In the genomic region with DNA sequence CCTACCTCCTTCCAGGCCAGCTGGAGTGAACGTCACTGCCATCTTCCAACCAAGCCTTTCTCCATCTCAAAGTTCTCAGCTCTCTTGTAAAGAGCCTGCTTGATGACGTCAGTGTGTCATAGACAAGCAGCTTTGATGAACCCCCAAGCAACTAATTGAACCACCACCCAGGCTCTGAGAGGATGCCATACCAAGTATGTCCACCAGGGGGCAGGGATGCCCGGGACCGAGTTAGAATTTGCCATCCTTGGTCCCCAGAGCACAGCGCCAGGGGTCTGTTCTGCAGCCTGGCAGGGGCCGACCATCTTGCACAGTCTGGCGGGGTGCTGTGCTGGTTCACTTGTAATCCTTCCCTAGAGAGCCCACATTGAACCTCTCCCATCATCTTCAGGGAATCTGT, we compare ENCODE assay signal across 9 mouse cellular contexts. TPM values are rescaled to one million over a fixed set of nuclear protein-coding genes. Genes with fewer than 3 reads are reported as not detected.
A peak's percentile ranks its signal among the peaks of the same experiment; 100 is the strongest.
DNase-seq lines count a peak whose midpoint lies in the region; ATAC-seq and TF ChIP-seq lines count a peak whose summit lies in the region.
"Had no signal": no experiment of that assay in that cellular context is flagged by ENCODE, and none has a peak within 500 bp of the region (broad histone marks: within the 10 kb centered on the region; RNA-seq: fewer than 3 reads in every experiment).

No protein-coding gene starts in this region.

- no peak overlapping the region for H3K9ac ChIP-seq in liver, embryonic 12.5 days
- no peak overlapping the region for H3K9ac ChIP-seq in heart, postnatal 0 days (replicated peaks; ENCODE audit: low read depth, low read length)
- H3K9ac ChIP-seq in limb, embryonic 14.5 days (ENCODE audit: low read depth, low read length, severe bottlenecking): no peak overlapping the region
- H3K9ac ChIP-seq in neural tube, embryonic 11.5 days (ENCODE audit: low read length): no peak overlapping the region
- H3K9ac ChIP-seq: neural tube, embryonic 12.5 days had no signal

- no peak for ATAC-seq in liver, embryonic 12.5 days
- ATAC-seq in heart, postnatal 0 days (ENCODE audit: insufficient read depth, low read depth): no peak
- no peak for ATAC-seq in limb, embryonic 14.5 days (ENCODE audit: low FRiP score, low read depth)
- no peak; the same call in 1 of the 2 replicates for ATAC-seq in neural tube, embryonic 11.5 days (ENCODE audit: insufficient read depth, low FRiP score, low TSS enrichment)

- TF ChIP-seq POLR2A in limb, embryonic 14.5 days (IDR thresholded peaks at IDR 0.05; ENCODE audit: borderline replicate concordance, extremely low read depth, insufficient read depth, insufficient read length): no peak

- no peaks in the 10 kb centered on the region for H3K9me3 ChIP-seq in liver, embryonic 12.5 days (replicated peaks)
- H3K9me3 ChIP-seq in heart, postnatal 0 days (replicated peaks; ENCODE audit: control insufficient read depth, low read length): no peaks in the 10 kb centered on the region
- no peaks in the 10 kb centered on the region for H3K9me3 ChIP-seq in limb, embryonic 14.5 days (ENCODE audit: control insufficient read depth, low read length)
- no peaks in the 10 kb centered on the region for H3K9me3 ChIP-seq in neural tube, embryonic 11.5 days (ENCODE audit: control insufficient read depth, low read length)
- H3K9me3 ChIP-seq: neural tube, embryonic 12.5 days had no signal

- 8% methylated on average over 7 of the region's 7 CpGs for WGBS in liver, embryonic 12.5 days (ENCODE audit: insufficient replicate concordance)
- 12% methylated on average over 7 of the region's 7 CpGs for WGBS in heart, postnatal 0 days
- WGBS in limb, embryonic 14.5 days: 9% methylated on average over 7 of the region's 7 CpGs
- 9% methylated on average over 7 of the region's 7 CpGs for WGBS in neural tube, embryonic 11.5 days

- TF ChIP-seq CTCF in heart, postnatal 0 days (IDR thresholded peaks at IDR 0.05; ENCODE audit: low read depth): peak; percentile 89

- no peaks in the 10 kb centered on the region for H3K36me3 ChIP-seq in liver, embryonic 12.5 days
- no peaks in the 10 kb centered on the region for H3K36me3 ChIP-seq in heart, postnatal 0 days (replicated peaks; ENCODE audit: control insufficient read depth, insufficient read depth, low read length)
- no peaks in the 10 kb centered on the region for H3K36me3 ChIP-seq in limb, embryonic 14.5 days (ENCODE audit: control insufficient read depth, insufficient read depth, low read length)
- no peaks in the 10 kb centered on the region for H3K36me3 ChIP-seq in neural tube, embryonic 11.5 days (ENCODE audit: control insufficient read depth, insufficient read depth, low read length)
- H3K36me3 ChIP-seq: neural tube, embryonic 12.5 days had no signal

- 0 out of 2 replicates have a peak, but pooled peaks cover 14% of the 10 kb centered on the region for H3K27me3 ChIP-seq in liver, embryonic 12.5 days (replicated peaks)
- H3K27me3 ChIP-seq in heart, postnatal 0 days (ENCODE audit: control insufficient read depth, insufficient read depth, low read length): 0 out of 2 replicates have a peak, but pooled peaks cover 2% of the 10 kb centered on the region
- no peaks in the 10 kb centered on the region for H3K27me3 ChIP-seq in limb, embryonic 14.5 days (ENCODE audit: control insufficient read depth, insufficient read depth, low read length)
- no peaks in the 10 kb centered on the region for H3K27me3 ChIP-seq in neural tube, embryonic 11.5 days (ENCODE audit: control insufficient read depth, insufficient read depth, low read length)

- peaks cover 31% of the 10 kb centered on the region for H3K4me1 ChIP-seq in liver, embryonic 12.5 days
- 0 out of 2 replicates have a peak, but pooled peaks cover under 1% of the 10 kb centered on the region for H3K4me1 ChIP-seq in heart, postnatal 0 days (ENCODE audit: control insufficient read depth, insufficient read depth)
- peaks cover 15% of the 10 kb centered on the region for H3K4me1 ChIP-seq in limb, embryonic 14.5 days (ENCODE audit: control insufficient read depth, insufficient read depth, low read length)
- H3K4me1 ChIP-seq in neural tube, embryonic 11.5 days (ENCODE audit: control insufficient read depth, insufficient read depth, low read length): peaks cover 8% of the 10 kb centered on the region

- H3K4me3 ChIP-seq in liver, embryonic 12.5 days: no peak overlapping the region
- H3K4me3 ChIP-seq in heart, postnatal 0 days (ENCODE audit: low read depth, low read length): no peak overlapping the region
- H3K4me3 ChIP-seq in limb, embryonic 14.5 days (replicated peaks; ENCODE audit: low read length): no peak overlapping the region
- H3K4me3 ChIP-seq in neural tube, embryonic 11.5 days (ENCODE audit: low read depth, low read length): no peak overlapping the region
- H3K4me3 ChIP-seq: neural tube, embryonic 12.5 days had no signal

- TF ChIP-seq EP300 in heart, postnatal 0 days (IDR thresholded peaks at IDR 0.05; ENCODE audit: low read depth): no peak

- peak; percentile 64 for DNase-seq in liver
- peak; percentile 83 for DNase-seq in adrenal gland, postnatal 10 days
- DNase-seq in embryo, embryonic 11 days: peak; percentile 73
- peak; percentile 31 for DNase-seq in heart, postnatal 0 days (ENCODE audit: low spot score)
- peak; percentile 23 for DNase-seq in limb, embryonic 14.5 days (ENCODE audit: low spot score)
- peak; percentile 79 for DNase-seq in neural tube, embryonic 11.5 days (ENCODE audit: low spot score)
- DNase-seq in thymus, postnatal 0 days (ENCODE audit: low spot score): peak; percentile 73

- no peak overlapping the region for H3K27ac ChIP-seq in liver, embryonic 12.5 days
- H3K27ac ChIP-seq in heart, postnatal 0 days (ENCODE audit: low read depth): no peak overlapping the region
- no peak overlapping the region for H3K27ac ChIP-seq in limb, embryonic 14.5 days (replicated peaks; ENCODE audit: low read depth, low read length)
- no peak overlapping the region for H3K27ac ChIP-seq in neural tube, embryonic 11.5 days (ENCODE audit: low read depth, low read length)
- H3K27ac ChIP-seq: neural tube, embryonic 12.5 days had no signal

- H3K4me2 ChIP-seq in liver, embryonic 12.5 days: no peak overlapping the region
- H3K4me2 ChIP-seq in heart, postnatal 0 days (ENCODE audit: low read depth, low read length): no peak overlapping the region
- H3K4me2 ChIP-seq in limb, embryonic 14.5 days (replicated peaks; ENCODE audit: low read depth, low read length, severe bottlenecking): no peak overlapping the region
- no peak overlapping the region for H3K4me2 ChIP-seq in neural tube, embryonic 11.5 days (ENCODE audit: low read depth)
- H3K4me2 ChIP-seq: neural tube, embryonic 12.5 days had no signal

RNA-seq across cellular contexts. Expression of a gene that starts 31.1 kb away (rescaled TPM):
- polyA plus RNA-seq in liver, embryonic 12.5 days (2016; fragmentation: Nextera tagmentation; extraction: Ambion mirVana): 4.5 and 4.9 TPM in 2 replicates
- total RNA-seq in adrenal gland, postnatal 10 days (2021): 1 to 10 TPM; 2.1 to 2.3 TPM
- total RNA-seq in heart, postnatal 0 days (2014; rRNA removed; ENCODE audit: low replicate concordance): 4.4 and 6.5 TPM in 2 replicates
- polyA plus RNA-seq in heart, postnatal 0 days (2015; fragmentation: Nextera tagmentation; extraction: Ambion mirVana): 3.3 and 3.5 TPM in 2 replicates
- polyA plus RNA-seq in limb, embryonic 14.5 days (2012; rRNA removed): 3.7 and 4.0 TPM in 2 replicates
- polyA plus RNA-seq in limb, embryonic 14.5 days (2014; fragmentation: Nextera tagmentation; extraction: Ambion mirVana): 4.0 and 4.1 TPM in 2 replicates
- 6.7 and 7.8 TPM in 2 replicates for polyA plus RNA-seq in neural tube, embryonic 11.5 days (2014; fragmentation: Nextera tagmentation; extraction: Ambion mirVana)
- 3.1 and 3.4 TPM in 2 replicates for polyA plus RNA-seq in thymus, postnatal 0 days (2015; fragmentation: Nextera tagmentation; extraction: Ambion mirVana)

Comparison
In these comparisons a context has a peak if more than half of its experiments do, and no peak if none do; other contexts are left out.
1. DNase-seq: peak in every context shown above with its lines; median percentile 83 in adrenal gland, postnatal 10 days; 79 in neural tube, embryonic 11.5 days; 73 in embryo, embryonic 11 days; 73 in thymus, postnatal 0 days; 64 in liver; 31 in heart, postnatal 0 days; 23 in limb, embryonic 14.5 days.